Mouse (Mus musculus) heart, embryonic 10.5 days (tissue): ENCODE measurements around the gene Sult2b1. TPM values are rescaled to one million over a fixed set of nuclear protein-coding genes. Genes with fewer than 3 reads are reported as not detected.

Experiments
- DNase-seq: peaks from one replicate; pipeline ENCODE4 v3.0.0-alpha.2; 2017; ENCODE audit warnings: low spot score
- H3K27ac ChIP-seq: fragments of 300-500 bp; sonication (generic); 2 replicates; pipeline ENCODE4 v1.5.1; 2016; ENCODE audit warnings: mild to moderate bottlenecking
- H3K27me3 ChIP-seq: fragments of 300-500 bp; sonication (generic); 2 replicates; pipeline ENCODE4 v1.6.1; 2016; ENCODE audit warnings: mild to moderate bottlenecking; ENCODE audit not compliant: poor library complexity, insufficient read depth, severe bottlenecking
- H3K36me3 ChIP-seq: fragments of 300-500 bp; sonication (generic); 2 replicates; pipeline ENCODE4 v1.6.1; 2016; ENCODE audit warnings: mild to moderate bottlenecking, moderate library complexity
- H3K4me1 ChIP-seq: fragments of 300-500 bp; sonication (generic); 2 replicates; pipeline ENCODE4 v1.6.1; 2016; ENCODE audit warnings: mild to moderate bottlenecking
- H3K4me3 ChIP-seq: fragments of 300-500 bp; sonication (generic); 2 replicates; pipeline ENCODE4 v1.5.1; 2016; ENCODE audit warnings: mild to moderate bottlenecking, moderate library complexity
- H3K9me3 ChIP-seq: fragments of 300-500 bp; sonication (generic); 2 replicates; pipeline ENCODE4 v1.6.1; 2016; ENCODE audit warnings: mild to moderate bottlenecking, moderate library complexity
- WGBS: fragments of 180-500 bp; shearing (Covaris S2); methylation state at CpG from one replicate; pipeline ENCODE4 v1.1.7; 2016; 5-methylcytosine and 5-hydroxymethylcytosine counted together
- polyA plus RNA-seq: library from polyadenylated mRNA; unstranded; fragments of >200 nt; fragmentation: Nextera tagmentation; extraction: Ambion mirVana; gene quantifications from 2 replicates; pipeline ENCODE4 v1.2.1, GENCODE M21; 2016

The Sult2b1 gene
- polyA plus RNA-seq, 1 experiment from 2014 or later, result 0.79 TPM

GRCm38 (mm10) chr7:45709677-45710355, 74.7 kb downstream of the Sult2b1 start:
- peaks cover 42% of the 10 kb centered on the region for H3K36me3 ChIP-seq
- no peak overlapping the region for H3K4me3 ChIP-seq
- no peak overlapping the region for H3K27ac ChIP-seq
- 76% methylated on average over 14 of the region's 14 CpGs for WGBS
- peaks cover 57% of the 10 kb centered on the region for H3K4me1 ChIP-seq
- no peaks in the 10 kb centered on the region for H3K27me3 ChIP-seq
- H3K9me3 ChIP-seq, result no peaks in the 10 kb centered on the region
- no peak for DNase-seq

GRCm38 (mm10) chr7:45709036-45709435, 75.4 kb downstream of the Sult2b1 start:
- 40% methylated on average over 6 of the region's 6 CpGs for WGBS
- Histone ChIP-seq H3K4me3 (0 out of 2 replicates have a peak overlapping the region, but pooled peaks have one; percentile 4), H3K27ac (no peak overlapping the region), H3K4me1 (peaks cover 53% of the 10 kb centered on the region), H3K9me3 (no peaks in the 10 kb centered on the region), H3K36me3 (peaks cover 42% of the 10 kb centered on the region), H3K27me3 (no peaks in the 10 kb centered on the region)
- no peak for DNase-seq

- H3K4me3 ChIP-seq, result peak overlapping the region; percentile 65; the same call in 1 of the 2 replicates
- H3K36me3 ChIP-seq, result peaks cover 38% of the 10 kb centered on the region
- peaks cover 58% of the 10 kb centered on the region for H3K4me1 ChIP-seq
- no peak for DNase-seq
- no peaks in the 10 kb centered on the region for H3K9me3 ChIP-seq
- H3K27me3 ChIP-seq, result no peaks in the 10 kb centered on the region
- peak overlapping the region; percentile 85 for H3K27ac ChIP-seq
- 36% methylated on average over 13 of the region's 13 CpGs for WGBS
These were observed 76.2 kb downstream of the Sult2b1 start for GRCm38 (mm10) chr7:45708221-45708761.

GRCm38 (mm10) chr7:45707375-45707967, 77.0 kb downstream of the Sult2b1 start:
- H3K36me3 ChIP-seq, result peaks cover 30% of the 10 kb centered on the region
- H3K27ac ChIP-seq, result peak overlapping the region; percentile 85
- H3K9me3 ChIP-seq, result no peaks in the 10 kb centered on the region
- H3K4me1 ChIP-seq, result peaks cover 61% of the 10 kb centered on the region
- peak; percentile 95 for DNase-seq
- H3K27me3 ChIP-seq, result no peaks in the 10 kb centered on the region
- WGBS, result under 1% methylated on average over 27 of the region's 27 CpGs
- H3K4me3 ChIP-seq, result peak overlapping the region; percentile 65

GRCm38 (mm10) chr7:45706721-45707241, 77.7 kb downstream of the Sult2b1 start:
- Histone ChIP-seq H3K9me3 (no peaks in the 10 kb centered on the region), H3K27ac (peak overlapping the region; percentile 85), H3K4me3 (peak overlapping the region; percentile 65), H3K4me1 (peaks cover 61% of the 10 kb centered on the region), H3K36me3 (peaks cover 23% of the 10 kb centered on the region), H3K27me3 (no peaks in the 10 kb centered on the region)
- peak; percentile 91 for DNase-seq
- under 1% methylated on average over 45 of the region's 45 CpGs for WGBS

- H3K4me1 ChIP-seq, result peaks cover 69% of the 10 kb centered on the region
These were observed 78.6 kb downstream of the Sult2b1 start for GRCm38 (mm10) chr7:45705873-45706281.

GRCm38 (mm10) chr7:45705443-45705864, 79.0 kb downstream of the Sult2b1 start:
- Histone ChIP-seq H3K9me3 (no peaks in the 10 kb centered on the region), H3K36me3 (peaks cover 10% of the 10 kb centered on the region), H3K27me3 (peaks cover 11% of the 10 kb centered on the region), H3K4me1 (peaks cover 73% of the 10 kb centered on the region), H3K4me3 (peak overlapping the region; percentile 65), H3K27ac (peak overlapping the region; percentile 81)
- no peak for DNase-seq
- under 1% methylated on average over 21 of the region's 21 CpGs for WGBS

More at GRCm38 (mm10) chr7:45705873-45706281, 78.6 kb downstream of the Sult2b1 start:
- WGBS, result 1% methylated on average over 7 of the region's 7 CpGs
- Histone ChIP-seq H3K4me3 (peak overlapping the region; percentile 65), H3K36me3 (peaks cover 14% of the 10 kb centered on the region), H3K27me3 (0 out of 2 replicates have a peak, but pooled peaks cover 9% of the 10 kb centered on the region), H3K9me3 (no peaks in the 10 kb centered on the region), H3K27ac (peak overlapping the region; percentile 85)
- no peak for DNase-seq

- DNase-seq, result peak; percentile 100
- H3K27ac ChIP-seq, result peak within 1 kb of the TSS; percentile 88
- H3K36me3 ChIP-seq, result peaks cover 4% of the 10 kb centered on the region; the same call in 1 of the 2 replicates
- H3K27me3 ChIP-seq, result peaks cover 17% of the 10 kb centered on the region
- peak within 1 kb of the TSS; percentile 65 for H3K4me3 ChIP-seq
- 0% methylated on average over 36 of the region's 36 CpGs for WGBS
- no peaks in the 10 kb centered on the region for H3K9me3 ChIP-seq
- peaks cover 79% of the 10 kb centered on the region for H3K4me1 ChIP-seq
These were observed 79.6 kb downstream of the Sult2b1 start, which contains the start of gene Dbp for GRCm38 (mm10) chr7:45704730-45705442. TSS of gene Dbp (plus strand) at chr7:45705088.

GRCm38 (mm10) chr7:45704046-45704559, 80.4 kb downstream of the Sult2b1 start:
- Histone ChIP-seq H3K27me3 (peaks cover 25% of the 10 kb centered on the region), H3K4me3 (peak overlapping the region; percentile 65), H3K27ac (peak overlapping the region; percentile 88), H3K4me1 (peaks cover 80% of the 10 kb centered on the region), H3K36me3 (no peaks in the 10 kb centered on the region), H3K9me3 (no peaks in the 10 kb centered on the region)
- peak; percentile 90 for DNase-seq
- WGBS, result under 1% methylated on average over 13 of the region's 13 CpGs

- Histone ChIP-seq H3K36me3 (no peaks in the 10 kb centered on the region), H3K4me3 (peak overlapping the region; percentile 65), H3K4me1 (peaks cover 75% of the 10 kb centered on the region), H3K9me3 (no peaks in the 10 kb centered on the region), H3K27ac (peak overlapping the region; percentile 88), H3K27me3 (peaks cover 30% of the 10 kb centered on the region)
- whole genome bisulfite sequencing, result 41% methylated on average over 12 of the region's 12 CpGs
- no peak for DNase-seq
These were observed 80.9 kb downstream of the Sult2b1 start for GRCm38 (mm10) chr7:45703521-45704033.

GRCm38 (mm10) chr7:45702809-45703520, 81.5 kb downstream of the Sult2b1 start:
- Histone ChIP-seq H3K27ac (peak overlapping the region; percentile 88; the same call in 1 of the 2 replicates), H3K36me3 (no peaks in the 10 kb centered on the region), H3K4me3 (peak overlapping the region; percentile 65; the same call in 1 of the 2 replicates), H3K9me3 (no peaks in the 10 kb centered on the region), H3K4me1 (peaks cover 69% of the 10 kb centered on the region), H3K27me3 (peaks cover 36% of the 10 kb centered on the region)
- DNase-seq, result no peak
- 80% methylated on average over 17 of the region's 17 CpGs for WGBS
